Mouse (Mus musculus) spleen, adult 18-20 months (tissue): ENCODE data around the gene Rbm38.

ENCODE experiments used
- DNase-seq, 2 experiments: peaks; one replicate each; pipeline ENCODE4 v3.0.0; 2022; ENCODE audit warnings: mixed read lengths in 2 of 2

Rbm38 gene

DNA sequence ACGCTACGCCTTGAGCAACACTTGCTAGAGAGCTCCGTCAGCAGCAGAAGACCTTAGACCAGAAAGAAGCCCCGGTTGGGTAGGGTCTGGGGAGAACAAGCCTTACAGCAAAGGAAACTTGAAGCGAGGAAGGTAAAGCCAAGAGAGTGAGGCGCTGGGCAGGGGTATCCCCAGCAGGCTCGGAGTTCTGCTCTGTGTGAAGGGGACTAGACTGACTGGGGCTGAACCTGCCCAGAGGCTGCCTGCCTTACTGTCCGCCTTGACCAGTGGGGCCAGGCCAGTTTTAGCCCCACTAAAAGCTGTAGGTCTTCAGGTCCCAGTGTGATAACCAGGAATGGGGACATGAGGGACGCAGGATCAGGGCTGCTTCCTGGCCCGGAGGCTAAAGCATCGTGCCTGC, at the start of gene Rbm38:
Rbm38 (plus strand) TSS at position 69 of the 400 bp plus-strand sequence.
- no peak for DNase-seq

DNA sequence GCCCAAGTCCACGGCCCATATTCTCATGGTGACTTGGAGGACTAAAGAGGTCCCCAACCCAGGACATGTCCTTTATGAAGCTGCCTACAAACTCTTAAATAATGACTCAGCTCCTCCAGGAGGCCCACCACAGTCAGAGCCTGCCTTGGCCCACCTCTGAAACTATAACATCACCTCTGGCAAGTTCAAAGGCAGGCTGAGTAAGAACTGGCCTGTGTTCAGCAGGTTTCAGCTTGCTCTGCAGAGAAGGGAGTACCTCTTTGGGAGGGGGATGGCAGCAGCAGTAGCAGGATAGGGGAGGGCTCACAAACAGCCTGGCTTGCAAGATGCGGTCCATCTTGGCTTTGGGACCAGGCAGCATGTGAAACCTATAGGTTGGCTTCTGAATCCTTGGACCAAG, 48.4 kb upstream of the Rbm38 start:
- DNase-seq = no peak

DNA sequence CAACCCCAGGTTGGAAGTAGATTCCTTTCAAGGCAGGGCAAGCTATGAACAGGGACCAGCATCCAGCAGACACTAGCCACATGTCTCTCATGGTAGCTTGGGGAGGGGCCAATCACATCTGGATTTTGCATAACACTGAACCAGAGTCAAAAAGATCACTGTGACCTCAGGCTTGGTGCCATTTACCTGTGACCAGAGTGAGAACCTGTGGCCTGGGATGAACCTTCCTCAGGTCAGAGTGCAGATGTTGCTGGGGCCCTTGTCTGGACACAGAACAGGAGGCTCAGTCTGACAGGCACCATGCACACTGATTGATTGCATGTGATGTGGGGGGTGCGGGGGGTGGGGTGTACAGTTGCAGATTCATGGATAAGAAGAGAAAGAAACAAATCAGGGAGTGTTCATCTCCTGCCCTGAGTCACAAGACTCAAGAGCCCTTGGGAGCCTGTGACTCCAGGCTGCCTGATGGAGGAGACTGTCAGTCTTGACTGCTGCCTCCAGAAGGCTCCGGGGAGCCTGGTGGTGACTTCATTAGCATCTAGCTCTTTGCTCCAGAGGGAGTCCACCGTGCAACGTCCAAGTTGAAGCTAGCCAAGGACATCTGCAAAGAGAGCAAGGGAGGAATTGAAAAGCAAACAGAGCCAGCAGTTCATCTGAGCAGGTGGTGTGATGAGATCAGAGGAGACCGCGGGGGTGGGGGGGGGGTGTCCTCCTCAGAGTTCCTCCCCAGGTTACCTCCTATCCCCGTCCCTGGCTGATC, 46.3 kb upstream of the Rbm38 start:
- no peak for DNase-seq

DNA sequence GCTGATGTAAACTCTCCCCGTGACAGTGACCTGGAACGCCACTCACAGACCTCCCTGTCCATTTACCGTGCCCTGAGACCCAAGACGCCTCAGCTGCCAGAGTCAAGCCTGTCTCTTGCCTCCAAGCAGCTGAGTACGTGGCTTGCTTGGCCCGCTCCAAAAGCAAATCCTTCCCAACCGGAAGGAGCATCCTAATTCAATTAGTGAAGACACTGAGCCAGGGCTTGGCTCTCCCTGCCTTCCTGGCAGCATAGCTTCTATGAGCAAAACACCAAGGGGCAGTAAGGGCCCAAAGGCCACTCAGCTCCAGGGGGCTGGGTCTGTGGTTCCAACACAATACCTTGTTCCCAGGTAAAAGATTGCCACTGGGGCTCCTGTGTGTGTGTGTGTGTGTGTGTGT, 45.6 kb upstream of the Rbm38 start:
- no peak for DNase-seq

DNA sequence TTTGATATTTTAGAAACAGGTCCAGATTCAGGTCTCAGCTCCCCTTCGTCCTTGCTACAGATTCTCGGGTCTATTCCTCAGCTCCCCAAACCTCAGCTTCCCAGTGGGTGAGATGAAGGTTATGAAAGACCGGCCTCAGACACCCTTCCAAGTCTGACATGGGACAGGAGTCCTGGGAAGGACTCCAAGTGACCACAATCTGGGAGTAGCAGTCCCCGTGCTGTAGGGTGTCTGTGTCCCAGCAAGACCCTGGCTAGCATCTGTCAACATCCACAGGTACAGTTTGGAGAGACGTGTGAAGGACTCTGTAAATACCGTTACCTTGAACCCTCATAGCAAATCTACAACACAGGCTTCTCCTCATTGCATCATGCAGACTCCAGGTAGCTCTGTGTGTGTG, 45.1 kb upstream of the Rbm38 start:
- no peak for DNase-seq

DNA sequence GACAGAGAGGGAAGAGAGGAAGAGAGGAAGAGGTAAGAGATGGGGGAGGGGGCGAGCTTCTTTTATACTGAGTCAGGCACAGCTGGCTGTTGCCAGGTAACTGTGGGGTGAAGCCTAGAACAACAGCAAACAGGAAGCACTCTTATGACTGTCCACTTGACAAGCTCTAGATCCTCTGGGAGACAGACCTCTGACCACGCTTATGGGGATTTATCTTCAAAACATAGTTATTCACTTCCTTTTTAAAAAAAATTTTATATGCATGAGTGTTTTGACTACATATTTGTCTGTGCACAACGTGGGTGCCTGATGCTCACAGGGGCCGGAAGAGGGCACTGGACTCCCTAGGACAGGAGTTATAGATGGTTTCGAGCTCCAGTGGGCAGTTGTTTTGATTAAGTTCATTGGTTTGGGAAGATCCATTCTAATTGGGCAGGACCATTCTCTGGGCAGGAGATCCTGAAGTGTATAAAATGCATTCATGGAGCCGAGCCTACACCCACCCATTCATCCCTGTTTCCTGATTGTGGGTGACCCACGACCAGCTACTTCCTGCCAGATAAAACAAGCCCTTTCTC, 43.5 kb upstream of the Rbm38 start:
- DNase-seq = peak in 1 of 2 experiments; percentile 25

DNA sequence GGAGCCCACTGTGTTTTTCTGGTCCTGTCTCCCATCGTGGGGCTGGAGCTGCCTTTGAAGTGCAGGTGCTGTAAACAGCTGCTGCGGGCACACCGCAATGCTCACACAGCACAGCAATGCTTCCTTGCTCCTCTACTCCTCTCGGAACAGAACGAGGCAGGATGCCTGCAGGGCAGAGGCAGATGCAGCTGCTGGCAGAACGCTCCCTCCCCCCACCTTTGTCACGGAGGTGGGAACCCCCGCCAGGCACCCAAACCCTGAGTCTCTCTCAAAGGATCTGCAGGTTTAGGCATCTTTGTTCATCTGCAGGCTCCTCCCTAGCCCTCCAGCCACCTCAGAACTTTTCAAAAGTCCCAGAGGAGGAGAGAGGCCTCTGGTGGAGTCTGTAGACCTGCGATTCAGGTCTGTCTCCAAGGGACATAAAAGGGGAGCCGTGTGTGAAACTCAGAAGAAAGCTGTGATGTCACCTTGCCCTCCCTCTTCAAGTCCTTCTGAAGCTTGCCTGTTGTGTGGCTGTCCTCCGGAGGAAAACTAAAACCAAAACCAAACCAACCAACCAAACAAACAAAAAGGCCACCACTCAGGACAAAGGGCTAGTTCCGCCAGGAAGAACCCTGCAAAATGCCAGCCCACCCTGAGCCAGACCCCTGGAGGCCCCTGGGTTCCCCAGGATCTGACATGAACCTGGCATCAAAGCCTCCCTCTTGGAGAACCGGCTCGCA, 42.7 kb upstream of the Rbm38 start, which contains the start of gene Spo11:
Spo11 (plus strand) TSS at position 292 of the 722 bp plus-strand sequence.
- peak in 1 of 2 experiments; percentile 42 for DNase-seq

DNA sequence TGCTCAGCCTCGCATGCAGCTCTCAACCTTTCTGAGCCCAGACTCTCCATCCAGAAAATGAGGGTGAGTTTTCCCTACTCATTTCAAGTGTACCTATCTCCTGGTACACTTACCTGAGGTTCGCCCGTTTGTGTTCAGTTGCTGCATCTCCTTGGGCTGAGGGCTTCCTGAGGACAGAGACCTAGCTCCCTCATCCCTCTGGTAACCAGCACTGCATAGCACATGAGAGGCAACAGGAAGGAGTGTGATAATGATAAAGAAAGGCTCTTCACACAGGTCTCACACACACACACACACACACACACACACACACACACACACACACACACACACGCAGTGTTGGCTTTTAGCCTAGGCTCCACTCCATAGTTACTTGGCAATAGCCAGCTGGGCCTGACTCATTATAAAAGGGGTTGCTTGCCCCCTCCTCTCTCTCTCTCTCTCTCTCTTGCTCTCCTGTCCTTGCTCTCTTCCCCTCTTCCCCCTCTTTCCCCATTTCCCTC, 42.1 kb upstream of the Rbm38 start:
- DNase-seq = no peak

DNA sequence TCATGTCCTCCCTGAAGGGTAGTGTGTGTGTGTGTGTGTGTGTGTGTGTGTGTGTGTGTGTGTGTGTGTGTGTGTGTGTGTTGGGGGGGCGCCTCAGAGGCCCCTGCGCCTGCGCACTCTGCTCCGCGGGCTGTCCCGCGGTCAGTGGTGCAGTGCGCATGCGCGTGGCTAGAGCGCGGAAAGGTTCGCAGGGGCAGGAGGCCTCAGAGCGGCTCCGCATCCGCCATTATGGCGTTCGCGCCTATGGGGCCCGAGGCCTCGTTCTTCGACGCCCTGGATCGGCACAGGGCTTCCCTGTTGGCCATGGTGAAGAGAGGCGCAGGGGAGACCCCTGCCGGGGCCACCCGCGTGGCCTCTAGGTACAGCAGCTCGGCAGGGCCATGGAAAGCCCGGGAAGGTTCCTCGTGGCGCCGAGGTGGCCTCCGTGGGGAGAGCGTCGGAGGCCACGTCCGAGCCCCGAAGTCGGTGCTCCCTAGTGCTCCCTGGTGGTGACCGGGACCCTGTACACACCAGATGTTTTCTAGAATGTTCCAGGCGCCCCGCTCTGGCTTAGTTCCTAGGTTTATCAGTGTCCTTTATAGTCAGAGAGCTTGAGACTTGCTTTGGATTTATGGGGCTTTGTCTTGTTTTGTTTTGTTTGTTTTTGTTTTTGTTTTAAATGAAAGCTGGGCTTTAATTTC, 40.5 kb upstream of the Rbm38 start:
- no peak for DNase-seq

DNA sequence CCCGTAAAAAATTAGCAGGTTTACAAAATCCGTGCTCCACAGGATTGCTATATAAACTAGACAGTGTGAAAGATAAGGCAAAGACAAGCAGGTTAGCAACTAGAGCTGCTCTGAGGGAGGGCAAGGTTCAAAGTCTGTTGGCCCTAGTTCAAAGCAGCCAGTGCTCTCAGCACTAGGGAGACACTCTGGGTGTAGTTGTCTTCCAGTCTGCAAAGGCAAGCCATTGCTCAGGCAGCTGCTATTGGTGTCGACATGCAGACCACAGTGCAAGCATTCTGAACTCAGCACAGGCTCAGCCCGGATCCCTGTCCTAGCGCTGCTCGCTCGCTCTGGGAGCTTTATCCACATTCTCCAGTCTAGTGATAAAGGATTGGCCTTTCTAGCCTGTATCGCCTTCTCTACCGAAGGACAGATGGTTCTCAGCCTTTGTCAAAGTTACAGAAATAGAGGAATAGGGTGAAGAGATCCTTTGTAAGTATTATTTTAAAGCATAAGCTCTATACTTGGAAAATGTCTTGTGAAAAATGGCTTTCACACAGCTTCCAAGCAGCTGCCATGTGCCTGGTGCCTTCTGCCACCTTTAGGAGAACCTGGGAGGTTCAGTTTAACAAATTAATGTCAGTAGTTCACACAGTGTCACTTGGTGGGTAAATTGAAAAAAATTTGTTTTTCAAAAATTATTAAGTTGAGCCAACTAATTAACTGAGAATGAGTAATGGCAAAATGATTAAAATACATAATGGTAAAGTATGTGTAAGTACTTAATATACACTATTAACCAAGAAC, 37.3 kb upstream of the Rbm38 start:
- no peak for DNase-seq

DNA sequence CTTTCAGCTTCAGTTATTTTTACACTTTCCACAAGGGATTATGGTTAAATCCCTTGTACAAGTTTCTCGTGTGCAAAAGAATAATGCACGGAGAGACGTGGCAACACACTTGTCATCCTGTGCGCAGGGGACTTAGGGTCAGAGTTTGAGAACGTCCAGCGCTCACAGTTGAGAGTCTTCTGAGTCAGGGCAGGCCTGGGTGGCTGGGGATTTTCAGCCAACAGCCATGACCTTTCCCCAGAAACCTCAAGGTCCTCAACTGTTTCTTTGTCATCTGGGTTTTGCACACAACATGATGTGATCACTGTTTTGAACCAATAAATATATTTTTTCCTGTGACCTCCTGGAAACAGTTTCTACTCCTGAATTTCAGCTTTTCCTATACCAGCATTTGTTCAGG, 30.1 kb upstream of the Rbm38 start:
- DNase-seq = no peak

DNA sequence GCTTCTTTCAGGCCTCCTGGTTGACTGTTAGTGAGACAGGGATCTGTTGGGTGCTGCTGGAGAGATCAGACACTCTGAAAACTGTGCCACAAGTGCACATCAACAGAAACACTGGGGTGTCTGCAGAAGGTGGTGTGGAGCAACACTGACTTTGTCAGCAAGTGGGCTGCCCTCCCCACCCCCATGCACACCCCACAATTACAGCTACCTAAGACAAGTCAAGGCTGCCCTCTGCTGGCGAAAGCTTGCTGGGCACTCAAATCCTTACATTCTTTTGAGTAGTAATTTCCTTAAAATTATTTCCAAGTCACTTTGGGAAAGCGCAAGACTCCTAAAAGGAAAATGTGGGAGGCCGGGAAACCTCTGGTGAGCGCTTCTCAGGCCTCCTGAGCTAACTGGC, 24.1 kb upstream of the Rbm38 start:
- peak; percentile 43 to 74 for DNase-seq

DNA sequence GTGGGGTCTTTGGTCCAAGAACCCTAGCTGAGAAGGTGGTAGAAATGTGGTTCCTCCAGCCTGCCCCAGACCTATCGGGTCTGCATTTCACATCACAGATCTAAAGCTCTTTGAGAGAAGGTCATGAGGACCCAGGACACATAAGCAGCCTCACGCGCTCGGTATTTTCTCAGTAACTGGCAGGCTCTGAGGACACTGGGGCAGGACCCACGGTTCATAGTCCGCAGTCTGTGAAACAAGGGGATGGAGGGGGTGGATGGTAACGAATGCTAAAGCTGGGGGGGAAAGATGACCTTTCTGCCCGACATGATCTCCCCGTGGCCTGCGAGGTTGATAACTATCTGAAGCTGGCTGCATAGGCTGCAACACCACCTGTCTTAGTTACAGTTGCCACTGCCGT, 22.6 kb upstream of the Rbm38 start:
- DNase-seq = no peak

DNA sequence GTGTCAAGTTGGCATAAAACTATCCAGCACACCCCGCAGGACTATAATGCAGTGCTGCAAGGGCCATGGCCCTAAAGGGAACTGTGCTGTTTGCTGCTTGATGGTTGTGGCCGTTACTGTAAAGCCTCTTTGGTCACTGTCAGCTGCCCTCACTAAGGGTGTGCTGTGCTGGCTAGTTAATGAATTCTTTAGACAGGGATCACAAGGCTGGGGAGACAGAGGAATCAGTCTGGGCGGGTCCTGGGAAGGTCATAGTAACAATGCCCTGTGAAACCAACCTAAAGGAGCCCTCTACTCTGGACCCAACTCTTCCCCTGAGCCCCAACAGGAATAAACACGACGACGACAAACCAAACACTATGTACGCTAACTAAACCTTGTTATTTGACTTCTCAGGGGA, 21.8 kb upstream of the Rbm38 start:
- no peak for DNase-seq

DNA sequence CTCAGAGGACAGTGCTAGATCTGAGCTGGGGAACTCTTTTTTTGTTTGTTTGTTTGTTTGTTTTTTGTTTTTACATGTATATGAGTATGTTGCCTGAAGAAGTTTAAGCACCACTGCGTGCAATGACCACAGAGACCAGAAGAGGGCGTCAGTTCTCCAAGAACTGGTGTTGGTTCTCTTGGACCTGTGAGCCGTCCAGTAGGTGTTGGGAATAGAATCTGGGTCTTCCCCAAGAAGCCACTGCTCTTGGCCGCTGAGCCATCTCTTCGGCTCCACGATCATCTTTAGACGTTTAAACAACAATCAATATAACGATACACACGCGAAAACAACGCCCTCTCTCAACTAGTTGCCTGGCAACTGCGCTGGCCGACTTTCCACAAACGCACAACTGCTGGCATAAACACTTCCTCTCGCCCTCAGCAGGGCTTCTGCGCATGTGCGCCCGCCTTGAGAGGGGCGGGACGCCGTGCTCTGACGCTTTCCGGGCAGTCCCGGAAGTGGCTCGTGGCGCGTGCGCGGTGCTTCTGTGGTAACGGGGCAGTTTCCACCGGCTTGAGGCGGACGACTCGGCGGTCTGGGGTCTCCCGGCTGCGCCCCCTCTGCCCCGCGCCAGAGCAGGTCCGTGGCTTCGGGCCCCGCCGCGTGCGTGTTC, 20.5 kb upstream of the Rbm38 start, which contains the start of gene Rae1:
Rae1 (plus strand) TSS at position 488 of the 655 bp plus-strand sequence.
- DNase-seq = peak; percentile 97 to 99

DNA sequence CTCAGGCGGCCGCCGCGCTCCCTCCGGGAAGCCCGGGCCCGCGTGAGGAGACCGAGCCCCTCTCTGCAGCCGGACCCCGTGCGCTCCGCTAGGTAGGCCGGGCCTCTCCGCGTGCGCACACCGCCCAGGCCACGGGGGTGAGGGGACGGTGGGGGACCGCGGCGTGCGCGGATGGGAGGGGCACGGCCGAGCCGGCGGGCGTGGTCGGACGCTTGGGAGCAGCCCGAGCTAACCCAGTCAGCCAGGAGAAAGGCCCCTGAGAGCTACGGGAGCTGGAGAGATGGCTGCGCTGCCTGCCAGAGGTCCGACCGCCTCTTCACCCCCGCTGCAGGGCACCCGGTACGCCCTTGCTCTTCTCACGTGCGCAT, 20.0 kb upstream of the Rbm38 start:
- DNase-seq = no peak

DNA sequence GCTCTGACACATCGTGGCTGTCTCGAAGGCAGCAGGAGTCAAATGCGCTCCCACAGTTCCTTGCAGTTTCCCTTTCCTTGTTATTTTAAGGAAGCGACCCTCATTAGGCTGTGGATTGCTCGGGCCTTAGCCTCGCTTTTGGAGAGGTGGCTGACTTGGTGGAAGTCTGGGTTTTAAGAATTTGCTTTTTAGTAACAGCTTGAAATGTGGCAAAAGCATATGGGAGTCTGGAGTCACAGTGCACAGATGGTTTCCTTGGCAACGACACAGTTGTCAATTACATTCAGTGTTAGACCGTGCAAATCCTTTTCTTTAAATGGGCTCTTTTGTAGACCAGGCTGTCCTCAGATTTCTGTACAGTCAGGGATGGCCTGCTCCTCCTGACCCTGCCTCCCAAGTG, 19.4 kb upstream of the Rbm38 start:
- no peak for DNase-seq

DNA sequence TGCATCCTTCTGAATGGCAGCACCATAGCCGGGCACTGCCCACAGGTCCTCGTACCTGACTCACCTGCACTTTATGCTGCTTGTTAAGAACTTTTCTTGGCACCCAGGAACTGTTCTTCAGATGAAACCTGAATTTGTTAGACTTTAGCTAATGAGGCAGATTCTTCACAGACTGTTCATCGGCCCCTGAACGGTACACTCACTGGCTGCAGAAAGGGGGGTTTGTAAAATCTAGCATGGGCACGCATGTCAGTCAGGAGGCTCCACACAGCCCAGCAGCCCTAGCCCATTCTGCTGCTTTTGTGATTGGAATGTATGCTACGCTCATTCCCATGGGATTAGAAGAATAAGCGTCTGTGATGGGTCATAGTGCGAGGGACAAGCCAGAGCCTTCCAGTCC, 16.6 kb upstream of the Rbm38 start:
- no peak for DNase-seq

DNA sequence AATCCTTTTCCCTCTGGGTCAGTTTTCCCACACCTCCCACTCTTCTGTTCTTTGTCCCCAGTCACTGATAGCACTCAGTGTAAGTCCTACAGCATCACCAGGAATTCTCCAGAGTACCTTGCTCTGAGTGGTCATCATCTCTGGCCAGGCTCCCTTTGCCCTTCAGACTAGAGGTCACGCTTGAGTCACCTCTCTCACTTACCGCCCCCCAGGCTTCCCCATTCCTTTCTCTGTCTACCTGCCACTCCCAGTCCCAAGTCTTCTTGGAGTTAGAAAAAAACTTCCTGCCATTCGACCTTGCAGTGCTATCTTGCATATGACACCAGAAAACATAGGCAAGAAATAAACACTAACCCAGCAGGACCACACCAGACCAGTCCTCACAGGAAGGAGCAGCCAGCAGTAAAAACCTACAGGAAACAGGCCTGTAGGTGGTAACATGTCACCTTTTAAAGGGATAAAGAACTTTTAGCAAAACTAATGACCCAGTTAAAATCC, 10.0 kb upstream of the Rbm38 start:
- no peak for DNase-seq

DNA sequence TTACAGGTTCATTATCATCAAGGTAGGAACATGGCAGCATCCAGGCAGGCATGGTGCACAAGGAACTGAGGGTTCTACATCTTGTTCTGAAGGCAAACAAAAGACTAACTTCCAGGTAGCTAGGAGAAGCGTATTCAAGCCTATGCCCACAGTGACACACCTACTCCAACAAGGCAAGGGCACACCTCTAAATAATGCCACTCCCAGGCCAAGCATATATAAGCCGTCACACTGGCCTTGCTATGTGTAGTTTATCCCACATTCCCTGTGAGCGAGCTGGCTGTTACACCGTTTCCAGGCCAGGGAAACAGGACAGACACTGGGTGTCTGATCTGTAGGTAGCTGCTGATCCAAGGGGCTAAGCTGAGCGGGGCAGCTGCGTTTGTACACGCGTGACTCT, 8.9 kb upstream of the Rbm38 start:
- DNase-seq = no peak

DNA sequence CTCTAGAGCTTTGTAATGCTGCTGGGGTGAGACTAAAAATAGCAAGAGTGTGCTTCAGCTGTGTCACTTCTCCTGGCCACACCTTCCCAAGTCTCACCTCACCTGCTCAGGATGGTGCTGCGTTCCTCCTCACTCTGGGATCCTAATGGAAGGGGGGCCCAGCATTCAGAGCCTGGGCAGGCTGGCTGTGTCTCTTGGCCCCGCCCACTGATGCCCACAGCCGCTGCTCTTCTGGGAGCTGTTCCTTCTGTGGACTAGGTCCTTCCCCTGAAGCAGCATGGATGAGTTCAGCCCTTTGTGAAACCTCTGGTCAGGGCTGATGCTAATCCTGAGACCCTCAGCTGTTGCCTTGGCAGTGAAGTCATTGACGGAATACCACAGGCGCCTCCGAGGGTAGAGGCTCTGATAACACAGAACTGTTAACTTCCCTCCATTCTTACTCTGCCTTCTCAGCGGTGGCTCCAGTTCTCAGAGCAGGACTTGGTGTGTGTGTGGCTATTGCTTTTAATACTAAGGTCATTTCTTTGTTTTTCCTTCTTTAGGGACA, 5.5 kb upstream of the Rbm38 start:
- DNase-seq = no peak
